Mouse (Mus musculus): Measurements from ENCODE around the gene Sh3rf3. TPM values are rescaled to one million over a fixed set of nuclear protein-coding genes. Genes with fewer than 3 reads are reported as not detected.

Gene Sh3rf3
- polyA plus RNA-seq, 1 experiment from 2014 or later: 1.0 TPM

DNA sequence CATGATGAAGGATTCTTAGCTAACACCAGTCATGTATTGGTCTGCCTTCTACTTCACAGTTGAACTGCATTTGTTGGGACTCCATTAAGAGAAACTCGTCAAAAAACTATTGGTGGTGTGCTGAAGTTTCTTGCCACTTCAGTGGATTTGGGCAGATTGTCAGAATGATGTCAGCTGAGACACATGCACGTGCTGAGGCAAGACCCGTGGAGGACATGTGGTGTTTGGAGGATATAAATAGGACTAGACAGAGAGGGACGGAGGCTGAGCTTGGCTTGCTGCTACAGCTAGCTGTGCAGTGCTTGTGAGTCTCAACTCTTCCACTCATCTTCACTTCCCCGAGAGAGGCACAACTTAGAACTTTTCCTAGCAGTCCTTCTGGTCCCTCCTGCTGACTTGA is 161.0 kb downstream of the Sh3rf3 start:
- 87% methylated on average over 5 of the region's 5 CpGs for WGBS
- H3K9me3 ChIP-seq (ENCODE audit: control insufficient read depth, low read length): no peaks in the 10 kb centered on the region
- H3K4me2 ChIP-seq (replicated peaks; ENCODE audit: low read depth, low read length): no peak overlapping the region
- H3K27ac ChIP-seq (ENCODE audit: low read depth, low read length): no peak overlapping the region
- H3K4me3 ChIP-seq (ENCODE audit: low read depth, low read length): no peak overlapping the region
- H3K4me1 ChIP-seq (replicated peaks; ENCODE audit: control insufficient read depth, insufficient read depth, low read length): no peaks in the 10 kb centered on the region
- H3K9ac ChIP-seq (ENCODE audit: low read depth, low read length): no peak overlapping the region
- no peaks in the 10 kb centered on the region for H3K36me3 ChIP-seq (ENCODE audit: control insufficient read depth, insufficient read depth, low read length)
- no peaks in the 10 kb centered on the region for H3K27me3 ChIP-seq (ENCODE audit: control insufficient read depth, insufficient read depth, low read length)
- DNase-seq (ENCODE audit: low spot score) (no peak), ATAC-seq (ENCODE audit: low FRiP score) (no peak)

DNA sequence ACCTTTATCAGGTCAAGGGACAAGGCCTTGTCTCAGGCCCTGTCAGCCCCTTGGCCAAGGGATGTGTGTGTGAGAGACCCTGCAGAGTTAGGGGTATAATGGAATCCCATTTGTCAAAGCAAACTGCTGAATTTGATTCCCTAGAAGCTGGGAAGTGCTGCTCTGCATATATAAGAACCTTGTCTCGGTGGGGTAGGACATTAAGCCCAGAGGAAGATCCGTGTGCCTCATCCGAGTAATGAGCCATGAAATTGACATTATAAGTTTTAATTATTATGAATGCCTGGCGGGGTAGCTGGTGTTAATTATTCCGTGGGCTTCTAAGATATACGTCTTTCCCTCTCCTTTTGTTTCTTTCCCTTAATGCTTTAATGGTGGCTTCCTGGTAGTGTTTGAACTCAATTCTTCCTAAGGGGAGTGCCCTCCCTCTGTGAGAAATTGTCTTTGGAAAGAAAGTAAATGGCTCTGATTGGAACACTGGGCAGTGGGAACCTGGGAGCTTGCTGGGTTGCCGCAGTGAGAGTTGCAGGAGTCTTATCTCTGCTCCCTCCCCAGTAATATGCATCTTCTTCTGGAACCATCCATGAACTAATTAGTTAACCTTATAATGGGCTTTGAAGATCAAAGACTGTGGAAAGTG is 166.3 kb downstream of the Sh3rf3 start:
- Histone ChIP-seq H3K4me2 (replicated peaks; ENCODE audit: low read depth, low read length) (no peak overlapping the region), H3K27me3 (ENCODE audit: control insufficient read depth, insufficient read depth, low read length) (no peaks in the 10 kb centered on the region), H3K36me3 (ENCODE audit: control insufficient read depth, insufficient read depth, low read length) (no peaks in the 10 kb centered on the region), H3K9me3 (ENCODE audit: control insufficient read depth, low read length) (no peaks in the 10 kb centered on the region), H3K27ac (ENCODE audit: low read depth, low read length) (no peak overlapping the region), H3K4me1 (replicated peaks; ENCODE audit: control insufficient read depth, insufficient read depth, low read length) (no peaks in the 10 kb centered on the region), H3K4me3 (ENCODE audit: low read depth, low read length) (no peak overlapping the region), H3K9ac (ENCODE audit: low read depth, low read length) (no peak overlapping the region)
- 28% methylated on average over 7 of the region's 7 CpGs for WGBS
- DNase-seq (ENCODE audit: low spot score) (no peak), ATAC-seq (ENCODE audit: low FRiP score) (peak; percentile 64)

DNA sequence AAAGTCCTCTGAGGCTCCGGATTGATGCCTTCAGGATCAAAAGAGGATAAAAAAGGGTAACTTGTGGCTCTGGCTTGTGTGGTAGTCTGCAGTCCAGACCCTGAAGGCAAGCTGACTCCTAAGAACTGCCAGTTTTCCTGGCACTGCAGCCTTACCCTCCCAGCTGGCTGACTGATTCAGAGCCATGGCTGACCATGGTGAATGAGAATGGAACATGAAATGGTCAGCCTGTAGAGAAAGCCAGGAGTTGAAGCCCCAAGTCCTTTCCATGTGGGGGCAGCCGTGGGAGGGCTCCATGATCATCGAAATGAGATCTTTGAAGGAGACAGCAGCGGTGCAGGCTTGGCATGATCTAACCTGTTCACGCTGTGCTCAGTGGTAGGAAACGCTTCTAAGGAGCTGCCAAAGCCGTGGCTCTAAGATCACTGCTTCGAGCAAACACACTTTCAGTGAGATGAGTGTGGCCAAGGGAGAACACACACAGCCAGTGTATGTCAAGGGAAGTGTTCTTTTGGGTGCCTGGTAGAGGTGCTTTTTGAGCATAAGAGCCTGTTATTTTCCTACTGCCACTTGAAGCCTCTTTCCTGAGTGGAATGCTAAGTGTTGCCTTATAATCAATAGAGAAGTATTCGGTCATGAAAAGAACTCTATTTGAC is 168.6 kb downstream of the Sh3rf3 start:
- H3K27ac ChIP-seq (ENCODE audit: low read depth, low read length): no peak overlapping the region
- H3K27me3 ChIP-seq (ENCODE audit: control insufficient read depth, insufficient read depth, low read length): no peaks in the 10 kb centered on the region

DNA sequence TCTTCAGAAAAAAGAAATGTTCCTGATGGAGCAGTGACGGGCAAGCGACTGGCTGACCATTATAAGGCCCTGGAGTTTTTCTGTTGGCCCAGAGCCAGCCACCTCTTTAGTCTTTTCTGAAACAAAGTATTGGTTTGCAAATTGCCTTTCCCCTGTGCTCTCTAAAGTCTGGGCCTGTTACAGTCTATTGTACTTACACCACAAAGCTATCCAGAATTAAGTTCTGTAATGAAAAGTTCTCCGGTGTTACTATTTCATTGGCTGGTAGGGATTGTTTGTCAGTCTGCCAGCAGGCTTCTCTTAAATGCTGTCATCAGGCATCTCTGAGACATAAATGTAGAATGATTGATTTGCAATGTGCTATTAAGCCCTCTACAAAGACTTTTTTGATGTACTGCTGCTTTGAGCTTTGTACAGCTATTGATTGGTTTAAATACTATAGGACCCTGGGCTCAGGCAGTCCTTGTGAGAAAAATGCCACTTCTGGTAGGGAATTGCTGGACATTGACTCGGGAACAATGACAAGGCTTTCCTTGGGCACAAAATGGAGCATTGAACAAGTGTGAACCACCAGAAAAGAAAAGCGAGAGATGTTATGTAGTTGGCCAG is 169.5 kb downstream of the Sh3rf3 start:
- Histone ChIP-seq H3K27me3 (ENCODE audit: control insufficient read depth, insufficient read depth, low read length) (no peaks in the 10 kb centered on the region), H3K9me3 (ENCODE audit: control insufficient read depth, low read length) (no peaks in the 10 kb centered on the region), H3K4me1 (replicated peaks; ENCODE audit: control insufficient read depth, insufficient read depth, low read length) (no peaks in the 10 kb centered on the region), H3K4me2 (replicated peaks; ENCODE audit: low read depth, low read length) (no peak overlapping the region), H3K27ac (ENCODE audit: low read depth, low read length) (no peak overlapping the region), H3K36me3 (ENCODE audit: control insufficient read depth, insufficient read depth, low read length) (no peaks in the 10 kb centered on the region), H3K9ac (ENCODE audit: low read depth, low read length) (no peak overlapping the region), H3K4me3 (ENCODE audit: low read depth, low read length) (no peak overlapping the region)
- DNase-seq (ENCODE audit: low spot score) (no peak), ATAC-seq (ENCODE audit: low FRiP score) (no peak)
- 62% methylated on average over 5 of the region's 5 CpGs for WGBS

More for the DNA sequence above, 168.6 kb downstream of the Sh3rf3 start:
- no peaks in the 10 kb centered on the region for H3K9me3 ChIP-seq (ENCODE audit: control insufficient read depth, low read length)
- no peak overlapping the region for H3K9ac ChIP-seq (ENCODE audit: low read depth, low read length)
- H3K36me3 ChIP-seq (ENCODE audit: control insufficient read depth, insufficient read depth, low read length): no peaks in the 10 kb centered on the region
- no peak overlapping the region for H3K4me2 ChIP-seq (replicated peaks; ENCODE audit: low read depth, low read length)
- H3K4me1 ChIP-seq (replicated peaks; ENCODE audit: control insufficient read depth, insufficient read depth, low read length): no peaks in the 10 kb centered on the region
- DNase-seq (ENCODE audit: low spot score) (no peak), ATAC-seq (ENCODE audit: low FRiP score) (no peak)
- no peak overlapping the region for H3K4me3 ChIP-seq (ENCODE audit: low read depth, low read length)
- 92% methylated on average over 9 of the region's 9 CpGs for whole genome bisulfite sequencing

DNA sequence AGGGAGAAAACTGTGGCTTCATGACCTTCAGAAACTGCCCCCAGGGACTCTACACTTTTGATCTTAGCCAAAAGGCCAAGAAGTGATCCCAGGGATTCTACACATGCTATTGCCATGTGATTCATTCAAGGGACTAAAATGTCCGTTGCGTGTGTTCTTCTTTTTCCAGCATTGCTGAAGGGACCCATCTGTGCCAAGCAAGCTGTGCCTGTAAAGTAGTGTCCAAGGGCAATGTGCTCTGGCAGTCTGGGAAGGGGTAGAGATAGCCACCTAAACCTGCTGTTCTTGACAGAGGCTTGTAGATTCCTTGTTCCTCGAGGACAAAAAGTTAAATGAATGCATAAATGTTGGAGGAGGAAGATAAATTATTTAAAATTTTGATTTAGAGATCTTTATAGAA is 178.5 kb downstream of the Sh3rf3 start:
- Histone ChIP-seq H3K4me2 (replicated peaks; ENCODE audit: low read depth, low read length) (no peak overlapping the region), H3K27ac (ENCODE audit: low read depth, low read length) (no peak overlapping the region), H3K27me3 (ENCODE audit: control insufficient read depth, insufficient read depth, low read length) (no peaks in the 10 kb centered on the region), H3K4me1 (replicated peaks; ENCODE audit: control insufficient read depth, insufficient read depth, low read length) (0 out of 2 replicates have a peak, but pooled peaks cover 2% of the 10 kb centered on the region), H3K36me3 (ENCODE audit: control insufficient read depth, insufficient read depth, low read length) (no peaks in the 10 kb centered on the region), H3K9me3 (ENCODE audit: control insufficient read depth, low read length) (no peaks in the 10 kb centered on the region), H3K4me3 (ENCODE audit: low read depth, low read length) (no peak overlapping the region), H3K9ac (ENCODE audit: low read depth, low read length) (no peak overlapping the region)
- DNase-seq (ENCODE audit: low spot score): no peak
- 88% methylated on average over 3 of the region's 3 CpGs for WGBS
- no peak for ATAC-seq (ENCODE audit: low FRiP score)

DNA sequence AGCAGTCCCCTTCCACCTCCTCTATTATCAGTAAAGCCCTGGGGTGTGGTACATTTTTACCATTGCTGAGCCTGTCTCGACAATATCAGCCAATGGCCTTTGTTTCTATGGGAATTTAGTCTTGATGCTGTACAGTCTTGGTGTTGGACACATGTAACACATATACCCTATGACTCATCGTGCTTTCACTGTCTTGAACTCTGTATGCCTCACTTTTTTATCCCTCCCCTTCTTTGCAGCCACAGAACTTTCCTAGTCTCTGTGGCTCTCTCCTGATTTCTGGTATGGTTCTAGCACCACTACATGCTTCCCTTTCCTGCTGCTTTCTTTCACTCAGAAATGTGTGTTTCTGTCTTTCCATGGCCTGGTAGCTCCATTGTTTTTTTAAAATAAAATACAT is 181.6 kb downstream of the Sh3rf3 start:
- Histone ChIP-seq H3K9ac (ENCODE audit: low read depth, low read length) (no peak overlapping the region), H3K4me2 (replicated peaks; ENCODE audit: low read depth, low read length) (no peak overlapping the region), H3K9me3 (ENCODE audit: control insufficient read depth, low read length) (no peaks in the 10 kb centered on the region), H3K27me3 (ENCODE audit: control insufficient read depth, insufficient read depth, low read length) (no peaks in the 10 kb centered on the region), H3K4me1 (replicated peaks; ENCODE audit: control insufficient read depth, insufficient read depth, low read length) (0 out of 2 replicates have a peak, but pooled peaks cover 2% of the 10 kb centered on the region), H3K27ac (ENCODE audit: low read depth, low read length) (no peak overlapping the region), H3K4me3 (ENCODE audit: low read depth, low read length) (no peak overlapping the region), H3K36me3 (ENCODE audit: control insufficient read depth, insufficient read depth, low read length) (no peaks in the 10 kb centered on the region)
- DNase-seq (ENCODE audit: low spot score) (no peak), ATAC-seq (ENCODE audit: low FRiP score) (no peak)
- WGBS: 79% methylated on average over 2 of the region's 2 CpGs

DNA sequence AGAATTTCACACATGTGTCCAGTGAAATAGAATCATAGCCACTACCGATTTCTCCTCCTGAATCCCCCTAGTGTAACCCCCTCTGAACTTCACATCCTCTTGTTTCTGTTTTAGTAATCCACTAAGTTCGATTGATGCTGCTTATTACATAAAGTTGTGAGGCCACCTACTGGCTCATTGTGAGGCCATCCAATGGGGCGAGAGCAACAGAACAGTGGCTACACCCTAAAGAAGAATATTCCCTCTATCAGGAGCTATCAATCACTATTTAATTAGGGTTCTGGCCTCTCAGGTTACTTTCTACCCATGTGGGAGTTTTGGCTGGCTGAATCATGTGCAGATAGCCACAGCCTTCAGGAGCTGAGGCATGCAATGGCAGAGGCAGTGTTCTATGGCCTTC is 182.0 kb downstream of the Sh3rf3 start:
- Histone ChIP-seq H3K36me3 (ENCODE audit: control insufficient read depth, insufficient read depth, low read length) (no peaks in the 10 kb centered on the region), H3K27ac (ENCODE audit: low read depth, low read length) (no peak overlapping the region), H3K27me3 (ENCODE audit: control insufficient read depth, insufficient read depth, low read length) (no peaks in the 10 kb centered on the region), H3K4me3 (ENCODE audit: low read depth, low read length) (no peak overlapping the region), H3K9me3 (ENCODE audit: control insufficient read depth, low read length) (no peaks in the 10 kb centered on the region), H3K9ac (ENCODE audit: low read depth, low read length) (no peak overlapping the region), H3K4me2 (replicated peaks; ENCODE audit: low read depth, low read length) (no peak overlapping the region), H3K4me1 (replicated peaks; ENCODE audit: control insufficient read depth, insufficient read depth, low read length) (0 out of 2 replicates have a peak, but pooled peaks cover 2% of the 10 kb centered on the region)
- ATAC-seq (ENCODE audit: low FRiP score) (no peak), DNase-seq (ENCODE audit: low spot score) (no peak)
- WGBS: 76% methylated on average over 3 of the region's 3 CpGs

DNA sequence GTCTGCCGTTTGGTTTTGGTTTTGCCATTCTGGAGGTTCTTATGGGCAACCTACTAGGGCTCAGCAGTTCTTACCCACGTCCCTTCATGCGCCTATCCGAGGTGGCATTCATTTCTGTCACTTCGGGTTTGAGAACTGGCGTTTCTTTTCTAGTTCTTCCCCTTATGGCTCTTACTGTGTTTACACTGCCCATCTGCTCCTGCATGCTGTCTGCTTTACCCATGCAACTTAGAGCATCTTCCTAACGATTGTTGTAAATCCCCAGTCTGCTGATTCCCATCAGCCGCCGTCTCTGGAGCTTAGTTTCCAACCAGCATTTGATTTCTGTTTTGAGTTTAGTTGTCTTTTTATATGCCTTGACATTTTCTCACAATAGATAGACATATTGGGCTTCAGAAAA is 189.2 kb downstream of the Sh3rf3 start:
- ATAC-seq (ENCODE audit: low FRiP score) (no peak), DNase-seq (ENCODE audit: low spot score) (no peak)
- Histone ChIP-seq H3K36me3 (ENCODE audit: control insufficient read depth, insufficient read depth, low read length) (no peaks in the 10 kb centered on the region), H3K4me1 (replicated peaks; ENCODE audit: control insufficient read depth, insufficient read depth, low read length) (no peaks in the 10 kb centered on the region), H3K27ac (ENCODE audit: low read depth, low read length) (no peak overlapping the region), H3K9ac (ENCODE audit: low read depth, low read length) (no peak overlapping the region), H3K27me3 (ENCODE audit: control insufficient read depth, insufficient read depth, low read length) (no peaks in the 10 kb centered on the region), H3K4me3 (ENCODE audit: low read depth, low read length) (no peak overlapping the region), H3K4me2 (replicated peaks; ENCODE audit: low read depth, low read length) (no peak overlapping the region), H3K9me3 (ENCODE audit: control insufficient read depth, low read length) (no peaks in the 10 kb centered on the region)
- WGBS: 91% methylated on average over 9 of the region's 9 CpGs

DNA sequence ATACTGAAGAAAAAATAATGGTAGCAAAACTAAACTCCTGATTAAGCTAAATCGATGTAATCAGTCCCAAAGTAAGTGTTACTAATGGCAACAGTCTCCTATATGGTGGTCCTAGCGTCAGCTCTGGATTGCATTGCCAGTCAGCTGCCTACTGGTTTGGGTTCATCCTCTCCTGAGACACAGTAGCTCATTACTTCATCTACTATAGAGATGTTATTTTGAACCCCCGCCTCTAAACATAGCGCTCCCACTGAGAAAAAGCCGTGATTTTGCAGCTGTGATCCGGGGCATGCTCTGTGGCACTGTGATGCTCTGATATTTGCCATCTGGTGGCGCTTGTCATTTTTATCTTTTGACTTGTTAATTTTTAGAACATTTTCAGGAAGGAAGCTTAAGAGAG is 198.3 kb downstream of the Sh3rf3 start:
- H3K36me3 ChIP-seq (ENCODE audit: control insufficient read depth, insufficient read depth, low read length): no peaks in the 10 kb centered on the region
- no peak overlapping the region for H3K9ac ChIP-seq (ENCODE audit: low read depth, low read length)
- no peak overlapping the region for H3K4me2 ChIP-seq (replicated peaks; ENCODE audit: low read depth, low read length)
- H3K27me3 ChIP-seq (ENCODE audit: control insufficient read depth, insufficient read depth, low read length): no peaks in the 10 kb centered on the region
- ATAC-seq (ENCODE audit: low FRiP score) (no peak), DNase-seq (ENCODE audit: low spot score) (no peak)
- H3K4me1 ChIP-seq (replicated peaks; ENCODE audit: control insufficient read depth, insufficient read depth, low read length): no peaks in the 10 kb centered on the region
- 90% methylated on average over 7 of the region's 7 CpGs for WGBS
- H3K4me3 ChIP-seq (ENCODE audit: low read depth, low read length): no peak overlapping the region
- H3K9me3 ChIP-seq (ENCODE audit: control insufficient read depth, low read length): no peaks in the 10 kb centered on the region
- H3K27ac ChIP-seq (ENCODE audit: low read depth, low read length): no peak overlapping the region

Data from hindbrain, embryonic 11.5 days (tissue).